Mouse (Mus musculus): ENCODE measurements around the gene Evi2b. TPM values are rescaled to one million over a fixed set of nuclear protein-coding genes. Genes with fewer than 3 reads are reported as not detected.

Gene Evi2b
- total and polyA plus RNA-seq, 3 experiments: 1.3 to 33.3 (median 8.0) TPM

DNA sequence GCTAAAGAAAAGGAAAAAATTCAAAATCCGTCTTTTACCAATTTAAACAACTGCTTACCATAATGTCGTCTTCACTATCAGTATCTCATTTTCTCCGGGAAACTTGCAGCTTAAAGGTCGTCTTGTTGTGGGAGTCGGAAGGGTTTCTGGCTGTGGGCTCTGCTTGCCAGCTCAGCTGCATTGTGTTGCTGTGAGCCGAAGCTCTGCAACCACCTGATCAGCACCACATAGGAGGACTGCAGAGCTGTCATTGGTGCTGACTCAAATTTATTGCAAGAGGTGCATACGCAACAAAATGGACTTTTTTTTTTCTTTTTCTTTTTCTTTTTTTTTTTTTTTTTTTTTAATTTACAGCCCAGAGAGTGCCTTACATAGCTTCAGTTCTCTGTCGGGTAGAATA is 19.7 kb downstream of the Evi2b start, which contains the start of gene Omg:
Omg (minus strand) TSS at position 240 of the 400 bp plus-strand sequence.
- DNase-seq (ENCODE audit: low spot score) (no peak), ATAC-seq (ENCODE audit: extremely low read depth, insufficient number of reproducible peaks, low FRiP score, poor library complexity, severe bottlenecking) (no peak)
- Histone ChIP-seq H3K4me3 (ENCODE audit: low read depth, low read length) (no peak within 1 kb of the TSS), H3K4me1 (ENCODE audit: insufficient read depth, low read depth, low read length) (no peaks in the 10 kb centered on the region), H3K36me3 (replicated peaks) (peaks cover 14% of the 10 kb centered on the region), H3K27me3 (ENCODE audit: insufficient read depth, low read length) (no peaks in the 10 kb centered on the region), H3K9me3 (replicated peaks) (no peaks in the 10 kb centered on the region)
- no peak for TF ChIP-seq TAL1 (conservative IDR thresholded peaks at IDR 0.05; ENCODE audit: low read depth, low read length)
- TF ChIP-seq CTCF (IDR thresholded peaks at IDR 0.05; ENCODE audit: low read depth, low read length): no peak
- TF ChIP-seq GATA2 (IDR thresholded peaks at IDR 0.05; ENCODE audit: borderline replicate concordance, low read depth, low read length): no peak

- ATAC-seq (ENCODE audit: extremely low read depth, insufficient number of reproducible peaks, low FRiP score, poor library complexity, severe bottlenecking): no peak
- H3K27me3 ChIP-seq (ENCODE audit: insufficient read depth, low read length): no peaks in the 10 kb centered on the region
- H3K9me3 ChIP-seq (replicated peaks): no peaks in the 10 kb centered on the region
- no peaks in the 10 kb centered on the region for H3K4me1 ChIP-seq (ENCODE audit: insufficient read depth, low read depth, low read length)
- no peak for TF ChIP-seq GATA1 (IDR thresholded peaks at IDR 0.05; ENCODE audit: borderline replicate concordance, low read length)
- TF ChIP-seq POLR2AphosphoS5 (IDR thresholded peaks at IDR 0.05; ENCODE audit: insufficient replicate concordance, low read depth, low read length): no peak
- no peak for TF ChIP-seq CTCF (IDR thresholded peaks at IDR 0.05; ENCODE audit: low read depth, low read length)
- no peak for TF ChIP-seq GATA2 (IDR thresholded peaks at IDR 0.05; ENCODE audit: borderline replicate concordance, low read depth, low read length)
- no peak for TF ChIP-seq TAL1 (conservative IDR thresholded peaks at IDR 0.05; ENCODE audit: low read depth, low read length)
- peaks cover 14% of the 10 kb centered on the region for H3K36me3 ChIP-seq (replicated peaks)
- no peak for DNase-seq (ENCODE audit: low spot score)
- no peak overlapping the region for H3K4me3 ChIP-seq (ENCODE audit: low read depth, low read length)
These were observed 20.6 kb downstream of the Evi2b start for GRCm38 (mm10) chr11:79502917-79503316.

GRCm38 (mm10) chr11:79494976-79495800 is 28.4 kb downstream of the Evi2b start:
- H3K36me3 ChIP-seq (replicated peaks): peaks cover 9% of the 10 kb centered on the region
- DNase-seq (ENCODE audit: low spot score) (no peak), ATAC-seq (ENCODE audit: extremely low read depth, insufficient number of reproducible peaks, low FRiP score, poor library complexity, severe bottlenecking) (no peak)
- no peak for TF ChIP-seq GATA1 (IDR thresholded peaks at IDR 0.05; ENCODE audit: borderline replicate concordance, low read length)
- no peak for TF ChIP-seq POLR2AphosphoS5 (IDR thresholded peaks at IDR 0.05; ENCODE audit: insufficient replicate concordance, low read depth, low read length)
- TF ChIP-seq TAL1 (conservative IDR thresholded peaks at IDR 0.05; ENCODE audit: low read depth, low read length): no peak
- TF ChIP-seq GATA2 (IDR thresholded peaks at IDR 0.05; ENCODE audit: borderline replicate concordance, low read depth, low read length): no peak
- TF ChIP-seq CTCF (IDR thresholded peaks at IDR 0.05; ENCODE audit: low read depth, low read length): no peak
- no peaks in the 10 kb centered on the region for H3K27me3 ChIP-seq (ENCODE audit: insufficient read depth, low read length)
- H3K4me1 ChIP-seq (ENCODE audit: insufficient read depth, low read depth, low read length): no peaks in the 10 kb centered on the region
- no peaks in the 10 kb centered on the region for H3K9me3 ChIP-seq (replicated peaks)
- H3K4me3 ChIP-seq (ENCODE audit: low read depth, low read length): no peak overlapping the region

- ATAC-seq (ENCODE audit: extremely low read depth, insufficient number of reproducible peaks, low FRiP score, poor library complexity, severe bottlenecking): no peak
- DNase-seq (ENCODE audit: low spot score): no peak
- H3K36me3 ChIP-seq (replicated peaks): peaks cover 41% of the 10 kb centered on the region
- no peaks in the 10 kb centered on the region for H3K27me3 ChIP-seq (ENCODE audit: insufficient read depth, low read length)
- no peaks in the 10 kb centered on the region for H3K9me3 ChIP-seq (replicated peaks)
- H3K4me1 ChIP-seq (ENCODE audit: insufficient read depth, low read depth, low read length): no peaks in the 10 kb centered on the region
- TF ChIP-seq CTCF (IDR thresholded peaks at IDR 0.05; ENCODE audit: low read depth, low read length) (no peak), POLR2AphosphoS5 (IDR thresholded peaks at IDR 0.05; ENCODE audit: insufficient replicate concordance, low read depth, low read length) (no peak), GATA2 (IDR thresholded peaks at IDR 0.05; ENCODE audit: borderline replicate concordance, low read depth, low read length) (no peak), TAL1 (conservative IDR thresholded peaks at IDR 0.05; ENCODE audit: low read depth, low read length) (no peak), GATA1 (IDR thresholded peaks at IDR 0.05; ENCODE audit: borderline replicate concordance, low read length) (no peak)
- no peak overlapping the region for H3K4me3 ChIP-seq (ENCODE audit: low read depth, low read length)
These were observed 38.8 kb downstream of the Evi2b start for GRCm38 (mm10) chr11:79484721-79485120.

DNA sequence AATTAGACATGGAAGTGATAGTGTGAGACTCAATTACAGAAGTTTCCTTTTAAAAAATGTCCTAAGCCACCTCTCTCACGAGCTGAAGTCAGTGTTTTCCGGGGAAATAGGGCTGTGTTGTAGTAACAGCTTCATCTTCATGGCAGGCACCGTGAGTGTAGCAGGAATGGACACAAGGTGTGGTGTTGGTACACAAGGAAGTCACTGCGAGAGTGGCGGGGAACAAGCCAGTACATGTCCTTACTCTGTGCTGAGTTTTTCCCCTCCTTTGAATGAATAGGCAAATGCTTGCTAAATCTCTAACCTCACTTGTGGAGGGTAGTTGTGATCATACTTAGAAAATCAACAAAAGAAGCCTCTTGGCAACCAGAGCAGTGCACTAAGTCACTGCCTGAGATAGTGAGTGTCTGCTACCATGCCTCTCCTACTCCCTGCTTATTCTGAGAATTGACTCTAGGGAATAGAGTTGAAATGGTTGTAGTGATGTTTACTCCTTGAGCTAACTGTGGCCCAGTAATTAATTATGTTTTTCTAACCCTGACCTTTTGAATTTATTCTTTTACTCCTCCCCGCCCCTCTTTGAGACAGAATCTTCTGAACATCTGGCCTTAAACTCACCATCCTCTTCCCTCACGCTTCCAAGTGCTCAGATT is 39.6 kb downstream of the Evi2b start:
- Histone ChIP-seq H3K9me3 (replicated peaks) (no peaks in the 10 kb centered on the region), H3K27me3 (ENCODE audit: insufficient read depth, low read length) (no peaks in the 10 kb centered on the region), H3K36me3 (replicated peaks) (peaks cover 41% of the 10 kb centered on the region), H3K4me3 (ENCODE audit: low read depth, low read length) (no peak overlapping the region), H3K4me1 (ENCODE audit: insufficient read depth, low read depth, low read length) (no peaks in the 10 kb centered on the region)
- TF ChIP-seq CTCF (IDR thresholded peaks at IDR 0.05; ENCODE audit: low read depth, low read length) (no peak), GATA2 (IDR thresholded peaks at IDR 0.05; ENCODE audit: borderline replicate concordance, low read depth, low read length) (no peak), GATA1 (IDR thresholded peaks at IDR 0.05; ENCODE audit: borderline replicate concordance, low read length) (no peak), TAL1 (conservative IDR thresholded peaks at IDR 0.05; ENCODE audit: low read depth, low read length) (no peak), POLR2AphosphoS5 (IDR thresholded peaks at IDR 0.05; ENCODE audit: insufficient replicate concordance, low read depth, low read length) (no peak)
- ATAC-seq (ENCODE audit: extremely low read depth, insufficient number of reproducible peaks, low FRiP score, poor library complexity, severe bottlenecking) (no peak), DNase-seq (ENCODE audit: low spot score) (no peak)

GRCm38 (mm10) chr11:79483392-79483791 is 40.2 kb downstream of the Evi2b start:
- H3K4me1 ChIP-seq (ENCODE audit: insufficient read depth, low read depth, low read length): no peaks in the 10 kb centered on the region
- no peaks in the 10 kb centered on the region for H3K9me3 ChIP-seq (replicated peaks)
- H3K4me3 ChIP-seq (ENCODE audit: low read depth, low read length): no peak overlapping the region
- DNase-seq (ENCODE audit: low spot score) (no peak), ATAC-seq (ENCODE audit: extremely low read depth, insufficient number of reproducible peaks, low FRiP score, poor library complexity, severe bottlenecking) (no peak)
- no peaks in the 10 kb centered on the region for H3K27me3 ChIP-seq (ENCODE audit: insufficient read depth, low read length)
- H3K36me3 ChIP-seq (replicated peaks): peaks cover 43% of the 10 kb centered on the region
- no peak for TF ChIP-seq GATA2 (IDR thresholded peaks at IDR 0.05; ENCODE audit: borderline replicate concordance, low read depth, low read length)
- no peak for TF ChIP-seq CTCF (IDR thresholded peaks at IDR 0.05; ENCODE audit: low read depth, low read length)
- TF ChIP-seq TAL1 (conservative IDR thresholded peaks at IDR 0.05; ENCODE audit: low read depth, low read length): no peak
- no peak for TF ChIP-seq POLR2AphosphoS5 (IDR thresholded peaks at IDR 0.05; ENCODE audit: insufficient replicate concordance, low read depth, low read length)
- TF ChIP-seq GATA1 (IDR thresholded peaks at IDR 0.05; ENCODE audit: borderline replicate concordance, low read length): no peak
